Mouse (Mus musculus): ENCODE results near the gene Dop1b. TPM values are rescaled to one million over a fixed set of nuclear protein-coding genes. Genes with fewer than 3 reads are reported as not detected.
"Not testable (repeated sequence)": the region's sequence is repeated elsewhere in the genome, so short reads cannot be mapped to it uniquely, and the experiment has no call there.

Dop1b gene
- polyA plus RNA-seq, 1 experiment from 2014 or later: 40.3 TPM

- Histone ChIP-seq H3K27me3 (ENCODE audit: control insufficient read depth, insufficient read depth, low read length) (no peaks in the 10 kb centered on the region), H3K4me3 (replicated peaks; ENCODE audit: low read depth, low read length) (no peak overlapping the region), H3K9me3 (ENCODE audit: control insufficient read depth, low read length) (peaks cover 6% of the 10 kb centered on the region; the same call in 1 of the 2 replicates), H3K36me3 (ENCODE audit: control insufficient read depth, insufficient read depth, low read length) (no peaks in the 10 kb centered on the region), H3K4me1 (ENCODE audit: control insufficient read depth, insufficient read depth, low read length) (no peaks in the 10 kb centered on the region), H3K4me2 (ENCODE audit: low read length) (no peak overlapping the region), H3K9ac (replicated peaks; ENCODE audit: low read length) (no peak overlapping the region), H3K27ac (replicated peaks; ENCODE audit: low read depth, low read length) (no peak overlapping the region)
- WGBS: 91% methylated on average over 1 of the region's 1 CpGs
- no peak for DNase-seq
- no peak for ATAC-seq (ENCODE audit: low FRiP score, low TSS enrichment)
Observed at GRCm38 (mm10) chr16:93820040-93820439, 108.3 kb downstream of the Dop1b start.

- Histone ChIP-seq H3K4me1 (ENCODE audit: control insufficient read depth, insufficient read depth, low read length) (no peaks in the 10 kb centered on the region), H3K4me3 (replicated peaks; ENCODE audit: low read depth, low read length) (no peak overlapping the region), H3K4me2 (ENCODE audit: low read length) (no peak overlapping the region), H3K9ac (replicated peaks; ENCODE audit: low read length) (no peak overlapping the region), H3K27ac (replicated peaks; ENCODE audit: low read depth, low read length) (no peak overlapping the region), H3K27me3 (ENCODE audit: control insufficient read depth, insufficient read depth, low read length) (no peaks in the 10 kb centered on the region), H3K36me3 (ENCODE audit: control insufficient read depth, insufficient read depth, low read length) (no peaks in the 10 kb centered on the region), H3K9me3 (ENCODE audit: control insufficient read depth, low read length) (peaks cover 6% of the 10 kb centered on the region; the same call in 1 of the 2 replicates)
- DNase-seq (no peak), ATAC-seq (ENCODE audit: low FRiP score, low TSS enrichment) (no peak)
- WGBS: 83% methylated on average over 3 of the region's 3 CpGs
Observed at GRCm38 (mm10) chr16:93821706-93822105, 110.0 kb downstream of the Dop1b start.

DNA sequence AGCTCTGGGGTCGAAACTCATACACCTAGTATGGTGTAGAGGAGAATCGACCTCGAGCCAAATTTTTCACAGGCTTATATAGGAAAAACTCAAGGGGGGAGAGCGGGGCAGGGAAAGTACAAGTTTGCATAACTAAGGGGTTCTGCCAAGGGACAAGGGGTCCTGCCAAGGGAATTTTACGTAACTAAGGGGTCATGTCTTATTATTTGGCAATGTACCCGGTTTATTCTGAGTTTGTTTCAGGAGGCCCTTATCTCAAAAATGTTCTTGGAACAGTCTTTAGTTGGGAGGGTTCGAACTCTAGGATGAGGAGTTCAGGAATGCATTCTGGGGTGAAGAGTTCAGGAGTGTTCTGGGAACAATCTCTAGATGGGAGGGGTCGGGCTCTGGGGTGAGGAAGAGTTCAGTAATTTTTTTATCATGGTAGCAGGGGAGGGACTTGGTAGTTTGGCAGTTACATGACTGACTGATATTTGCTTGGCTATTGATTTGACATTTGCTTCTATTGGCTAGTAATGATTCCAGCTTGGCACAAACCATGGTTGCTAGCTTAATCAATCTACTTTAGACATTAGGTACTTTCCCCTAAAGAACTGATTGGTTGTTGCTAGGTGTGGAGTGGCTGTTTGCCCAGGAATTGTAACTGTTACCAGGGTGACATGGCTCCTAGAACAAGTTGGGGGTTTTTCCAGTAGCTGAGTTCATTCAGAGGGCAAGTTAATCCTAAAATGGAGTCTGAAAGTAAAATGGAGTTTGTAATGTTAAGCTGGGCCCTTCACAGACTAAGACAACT lies 110.9 kb downstream of the Dop1b start:
- not testable (repeated sequence) for H3K27ac ChIP-seq (replicated peaks; ENCODE audit: low read depth, low read length); H3K4me1 ChIP-seq (ENCODE audit: control insufficient read depth, insufficient read depth, low read length); H3K27me3 ChIP-seq (ENCODE audit: control insufficient read depth, insufficient read depth, low read length); H3K9ac ChIP-seq (replicated peaks; ENCODE audit: low read length); H3K36me3 ChIP-seq (ENCODE audit: control insufficient read depth, insufficient read depth, low read length); H3K4me3 ChIP-seq (replicated peaks; ENCODE audit: low read depth, low read length); H3K9me3 ChIP-seq (ENCODE audit: control insufficient read depth, low read length); H3K4me2 ChIP-seq (ENCODE audit: low read length); ATAC-seq (ENCODE audit: low FRiP score, low TSS enrichment); DNase-seq
- WGBS: 91% methylated on average over 4 of the region's 8 CpGs

DNA sequence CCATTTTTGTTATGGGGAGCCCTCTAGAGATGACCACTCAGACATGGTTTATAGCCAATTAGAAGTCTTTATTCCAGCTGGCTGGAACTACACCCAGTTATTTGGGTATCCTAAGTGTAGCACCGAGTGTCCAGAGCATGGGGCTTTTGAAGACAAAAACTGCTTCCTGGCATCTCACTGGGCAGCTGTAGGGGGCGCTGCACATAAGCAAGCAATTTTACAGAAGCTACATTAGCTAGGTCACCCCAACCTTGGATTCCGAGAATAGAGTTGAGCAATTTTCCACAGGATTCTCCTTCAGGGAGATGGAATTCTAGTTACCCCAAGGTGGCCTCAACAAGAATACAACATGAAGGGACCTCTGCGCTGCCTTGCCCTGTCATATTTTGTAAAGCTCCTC lies 113.1 kb downstream of the Dop1b start:
- ATAC-seq (ENCODE audit: low FRiP score, low TSS enrichment): no peak
- H3K27me3 ChIP-seq (ENCODE audit: control insufficient read depth, insufficient read depth, low read length): no peaks in the 10 kb centered on the region
- 91% methylated on average over 4 of the region's 4 CpGs for WGBS
- no peaks in the 10 kb centered on the region for H3K36me3 ChIP-seq (ENCODE audit: control insufficient read depth, insufficient read depth, low read length)
- no peak overlapping the region for H3K27ac ChIP-seq (replicated peaks; ENCODE audit: low read depth, low read length)
- no peak overlapping the region for H3K9ac ChIP-seq (replicated peaks; ENCODE audit: low read length)
- H3K4me1 ChIP-seq (ENCODE audit: control insufficient read depth, insufficient read depth, low read length): no peaks in the 10 kb centered on the region
- H3K4me2 ChIP-seq (ENCODE audit: low read length): no peak overlapping the region
- no peak for DNase-seq
- no peak overlapping the region for H3K4me3 ChIP-seq (replicated peaks; ENCODE audit: low read depth, low read length)
- H3K9me3 ChIP-seq (ENCODE audit: control insufficient read depth, low read length): peaks cover 6% of the 10 kb centered on the region; the same call in 1 of the 2 replicates

GRCm38 (mm10) chr16:93825463-93825862 lies 113.8 kb downstream of the Dop1b start:
- H3K27ac ChIP-seq (replicated peaks; ENCODE audit: low read depth, low read length): no peak overlapping the region
- H3K9me3 ChIP-seq (ENCODE audit: control insufficient read depth, low read length): peaks cover 6% of the 10 kb centered on the region; the same call in 1 of the 2 replicates
- no peak overlapping the region for H3K4me3 ChIP-seq (replicated peaks; ENCODE audit: low read depth, low read length)
- no peak overlapping the region for H3K4me2 ChIP-seq (ENCODE audit: low read length)
- no peaks in the 10 kb centered on the region for H3K4me1 ChIP-seq (ENCODE audit: control insufficient read depth, insufficient read depth, low read length)
- WGBS: 92% methylated on average over 4 of the region's 4 CpGs
- DNase-seq: no peak
- no peaks in the 10 kb centered on the region for H3K36me3 ChIP-seq (ENCODE audit: control insufficient read depth, insufficient read depth, low read length)
- no peaks in the 10 kb centered on the region for H3K27me3 ChIP-seq (ENCODE audit: control insufficient read depth, insufficient read depth, low read length)
- no peak for ATAC-seq (ENCODE audit: low FRiP score, low TSS enrichment)
- no peak overlapping the region for H3K9ac ChIP-seq (replicated peaks; ENCODE audit: low read length)

DNA sequence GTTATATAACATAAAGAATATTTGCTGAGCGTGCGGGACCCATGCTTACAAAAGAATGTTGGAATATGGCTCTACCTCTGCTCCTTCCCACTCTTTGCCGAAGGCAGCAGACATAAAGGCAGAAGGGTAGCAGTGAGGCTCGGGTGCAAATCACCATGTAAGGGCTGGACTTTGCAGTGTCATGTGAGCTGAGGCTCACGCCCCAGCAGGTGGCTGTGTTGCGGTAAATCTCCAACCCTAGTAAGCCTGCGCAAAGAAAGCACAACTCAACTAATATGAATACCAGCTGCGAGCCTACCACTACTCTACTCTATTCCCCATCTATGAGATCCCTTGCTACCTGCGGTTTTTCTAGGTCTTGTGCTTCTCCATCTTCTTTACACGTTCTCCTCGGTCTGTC lies 114.3 kb downstream of the Dop1b start:
- no peaks in the 10 kb centered on the region for H3K4me1 ChIP-seq (ENCODE audit: control insufficient read depth, insufficient read depth, low read length)
- H3K9ac ChIP-seq (replicated peaks; ENCODE audit: low read length): no peak overlapping the region
- ATAC-seq (ENCODE audit: low FRiP score, low TSS enrichment): no peak
- no peak overlapping the region for H3K27ac ChIP-seq (replicated peaks; ENCODE audit: low read depth, low read length)
- WGBS: 68% methylated on average over 11 of the region's 11 CpGs
- H3K4me2 ChIP-seq (ENCODE audit: low read length): no peak overlapping the region
- no peaks in the 10 kb centered on the region for H3K27me3 ChIP-seq (ENCODE audit: control insufficient read depth, insufficient read depth, low read length)
- no peak overlapping the region for H3K4me3 ChIP-seq (replicated peaks; ENCODE audit: low read depth, low read length)
- no peak for DNase-seq
- H3K9me3 ChIP-seq (ENCODE audit: control insufficient read depth, low read length): peaks cover 6% of the 10 kb centered on the region; the same call in 1 of the 2 replicates
- H3K36me3 ChIP-seq (ENCODE audit: control insufficient read depth, insufficient read depth, low read length): no peaks in the 10 kb centered on the region

- not testable (repeated sequence) for H3K4me1 ChIP-seq (ENCODE audit: control insufficient read depth, insufficient read depth, low read length); H3K4me3 ChIP-seq (replicated peaks; ENCODE audit: low read depth, low read length); H3K36me3 ChIP-seq (ENCODE audit: control insufficient read depth, insufficient read depth, low read length); H3K9ac ChIP-seq (replicated peaks; ENCODE audit: low read length); H3K27ac ChIP-seq (replicated peaks; ENCODE audit: low read depth, low read length); ATAC-seq (ENCODE audit: low FRiP score, low TSS enrichment); H3K27me3 ChIP-seq (ENCODE audit: control insufficient read depth, insufficient read depth, low read length); H3K4me2 ChIP-seq (ENCODE audit: low read length); H3K9me3 ChIP-seq (ENCODE audit: control insufficient read depth, low read length); DNase-seq
- 29% methylated on average over 5 of the region's 5 CpGs for WGBS
Observed at GRCm38 (mm10) chr16:93826478-93826877, 114.8 kb downstream of the Dop1b start.

DNA sequence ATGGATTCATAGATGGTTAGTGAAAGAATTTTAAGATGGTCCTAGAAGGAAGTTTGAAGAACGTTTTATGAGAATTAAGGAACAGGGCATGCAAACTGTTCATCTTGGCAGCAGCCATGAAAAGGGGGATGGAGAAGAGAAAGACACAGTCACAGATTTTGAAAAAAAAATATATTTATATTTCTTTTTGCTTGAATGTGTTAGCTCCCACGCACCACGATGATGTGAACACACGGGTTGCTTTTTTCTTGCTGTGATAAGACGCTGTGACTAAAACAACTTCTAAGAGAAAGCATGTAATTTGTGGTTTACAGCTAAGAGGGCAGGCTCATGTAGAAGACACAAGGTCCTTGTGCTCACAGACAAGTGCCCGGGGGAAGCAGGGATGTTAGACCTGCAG lies 115.2 kb downstream of the Dop1b start:
- Histone ChIP-seq H3K36me3 (ENCODE audit: control insufficient read depth, insufficient read depth, low read length) (no peaks in the 10 kb centered on the region), H3K27ac (replicated peaks; ENCODE audit: low read depth, low read length) (no peak overlapping the region), H3K4me1 (ENCODE audit: control insufficient read depth, insufficient read depth, low read length) (no peaks in the 10 kb centered on the region), H3K4me2 (ENCODE audit: low read length) (no peak overlapping the region), H3K4me3 (replicated peaks; ENCODE audit: low read depth, low read length) (no peak overlapping the region), H3K9me3 (ENCODE audit: control insufficient read depth, low read length) (peaks cover 6% of the 10 kb centered on the region; the same call in 1 of the 2 replicates), H3K9ac (replicated peaks; ENCODE audit: low read length) (no peak overlapping the region), H3K27me3 (ENCODE audit: control insufficient read depth, insufficient read depth, low read length) (no peaks in the 10 kb centered on the region)
- 93% methylated on average over 6 of the region's 6 CpGs for WGBS
- ATAC-seq (ENCODE audit: low FRiP score, low TSS enrichment) (no peak), DNase-seq (no peak)

- peaks cover 10% of the 10 kb centered on the region; the same call in 1 of the 2 replicates for H3K4me1 ChIP-seq (ENCODE audit: control insufficient read depth, insufficient read depth, low read length)
- 94% methylated on average over 15 of the region's 15 CpGs for WGBS
- H3K27me3 ChIP-seq (ENCODE audit: control insufficient read depth, insufficient read depth, low read length): no peaks in the 10 kb centered on the region
- H3K9me3 ChIP-seq (ENCODE audit: control insufficient read depth, low read length): 0 out of 2 replicates have a peak, but pooled peaks cover under 1% of the 10 kb centered on the region
- H3K4me3 ChIP-seq (replicated peaks; ENCODE audit: low read depth, low read length): no peak overlapping the region
- no peaks in the 10 kb centered on the region for H3K36me3 ChIP-seq (ENCODE audit: control insufficient read depth, insufficient read depth, low read length)
- ATAC-seq (ENCODE audit: low FRiP score, low TSS enrichment) (no peak), DNase-seq (no peak)
- no peak overlapping the region for H3K4me2 ChIP-seq (ENCODE audit: low read length)
- no peak overlapping the region for H3K9ac ChIP-seq (replicated peaks; ENCODE audit: low read length)
- H3K27ac ChIP-seq (replicated peaks; ENCODE audit: low read depth, low read length): no peak overlapping the region
Observed at GRCm38 (mm10) chr16:93829526-93829925, 117.8 kb downstream of the Dop1b start.
